Mouse (Mus musculus) heart, postnatal 4 days (tissue): ENCODE results near the gene Cdc40. TPM values are rescaled to one million over a fixed set of nuclear protein-coding genes. Genes with fewer than 3 reads are reported as not detected.

Experiments
- total RNA-seq, 2 experiments: library from RNA; stranded (reverse); gene quantifications; 2 replicates each; pipeline ENCODE4 v1.2.3; 2021

The Cdc40 gene
- total RNA-seq, 2 experiments from 2014 or later: 17.8 to 19.2 TPM

Other genes with a start within 250 kb of the Cdc40 start
- 1 to 10 TPM; 2.2 to 2.6 TPM for gene Mettl24, start 200.0 kb downstream of the Cdc40 start, total RNA-seq
- gene Wasf1, start 164 bp upstream of the Cdc40 start, total RNA-seq: 1 to 10 TPM; 4.1 to 5.5 TPM
- not detected for gene Gpr6, start 189.0 kb upstream of the Cdc40 start, total RNA-seq